Mouse (Mus musculus) 416B (cell line): ENCODE results near the gene 1700007K13Rik.

Experiments used
- DNase-seq: peaks from one replicate; pipeline ENCODE4 v3.0.0; 2011; ENCODE audit warnings: low read depth

Gene 1700007K13Rik

GRCm38 (mm10) chr2:28415387-28416024 lies 50.6 kb downstream of the 1700007K13Rik start:
- no peak for DNase-seq

GRCm38 (mm10) chr2:28414757-28415137 lies 51.4 kb downstream of the 1700007K13Rik start:
- DNase-seq: no peak

- no peak for DNase-seq
Observed at GRCm38 (mm10) chr2:28414116-28414756, 51.9 kb downstream of the 1700007K13Rik start.

- DNase-seq: no peak
Observed at GRCm38 (mm10) chr2:28412936-28413335, 53.2 kb downstream of the 1700007K13Rik start.
